Mouse (Mus musculus) liver, postnatal 0 days (tissue): ENCODE measurements at regions not wholly inside any gene's neighbourhood (a gene's known extent, or its start where the extent isn't known, plus 50 kb on each side); places are given as distances from the start of the nearest gene placed in this dataset.

Experiments used
- ATAC-seq: fragments of 200-750 bp; cut with Nextera tagmentation; 2 replicates; pipeline ENCODE4 v1.8.0; 2017; ENCODE audit warnings: mild to moderate bottlenecking, moderate library complexity
- DNase-seq: peaks from one replicate; pipeline ENCODE4 v3.0.0-alpha.2; 2016
- H3K27ac ChIP-seq: fragments of 300-500 bp; sonication (generic); 2 replicates; pipeline ENCODE4 v1.5.1; 2014; ENCODE audit warnings: antibody characterized with exemption, moderate library complexity, mild to moderate bottlenecking, low read depth
- H3K27me3 ChIP-seq: fragments of 300-500 bp; sonication (generic); 2 replicates; pipeline ENCODE4 v1.6.1; 2014; ENCODE audit warnings: low read length, control low read depth, mixed read lengths; ENCODE audit not compliant: insufficient read depth
- H3K36me3 ChIP-seq: fragments of 300-500 bp; sonication (generic); replicated peaks from 2 replicates; pipeline ENCODE4 v1.6.1; 2014; ENCODE audit warnings: mild to moderate bottlenecking, control low read depth, low read length, moderate library complexity, mixed read lengths; ENCODE audit not compliant: insufficient read depth
- H3K4me1 ChIP-seq: fragments of 300-500 bp; sonication (generic); 2 replicates; pipeline ENCODE4 v1.6.1; 2014; ENCODE audit warnings: antibody characterized with exemption, mild to moderate bottlenecking, control low read depth; ENCODE audit not compliant: insufficient read depth
- H3K4me2 ChIP-seq: fragments of 300-500 bp; sonication (generic); 2 replicates; pipeline ENCODE4 v1.6.1; 2014; ENCODE audit warnings: low read depth, mild to moderate bottlenecking, low read length, moderate library complexity, mixed read lengths
- H3K4me3 ChIP-seq: fragments of 300-500 bp; sonication (generic); 2 replicates; pipeline ENCODE4 v1.5.1; 2014; ENCODE audit warnings: low read depth, low read length
- H3K9ac ChIP-seq: fragments of 300-500 bp; sonication (generic); replicated peaks from 2 replicates; pipeline ENCODE4 v1.6.1; 2014; ENCODE audit warnings: mild to moderate bottlenecking, moderate library complexity
- H3K9me3 ChIP-seq: fragments of 300-500 bp; sonication (generic); 2 replicates; pipeline ENCODE4 v1.6.1; 2016; ENCODE audit warnings: mild to moderate bottlenecking, control low read depth, low read length, mixed read lengths
- CTCF ChIP-seq: sonication (generic); IDR thresholded peaks from 2 replicates; pipeline ENCODE4 v1.5.1; 2016; ENCODE audit warnings: antibody characterized with exemption, low read depth
- EP300 ChIP-seq: IDR thresholded peaks from 2 replicates; pipeline ENCODE4 v1.6.1; 2016; ENCODE audit warnings: antibody characterized with exemption, low read depth, mild to moderate bottlenecking
- WGBS: fragments of 180-500 bp; shearing (Covaris S2); extraction: QIAGEN DNeasy Blood & Tissue Kit; methylation state at CpG from one replicate; pipeline ENCODE4 v1.1.7; 2014; ENCODE audit not compliant: insufficient replicate concordance; 5-methylcytosine and 5-hydroxymethylcytosine counted together

DNA sequence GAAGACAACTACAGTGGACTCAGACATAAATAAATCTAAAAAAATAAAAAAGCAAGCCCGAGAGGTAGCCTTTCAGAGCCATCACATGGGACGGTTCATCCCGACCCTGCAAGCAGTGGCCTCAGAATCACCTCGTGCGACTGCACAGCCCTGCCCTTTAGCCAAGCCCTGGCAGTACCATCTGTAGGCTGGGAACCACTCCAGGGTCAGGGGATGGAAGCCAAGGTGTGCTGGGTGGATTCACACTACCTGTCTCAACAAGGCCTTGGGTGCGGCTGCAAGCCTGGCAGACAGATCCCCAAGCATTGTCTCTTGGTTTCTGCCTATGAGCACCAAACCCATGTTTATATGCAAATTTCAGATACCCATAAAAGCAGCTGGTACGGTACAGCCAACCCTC, 115.3 kb upstream of the A530016L24Rik start:
- TF ChIP-seq EP300 (no peak), CTCF (no peak)
- H3K36me3 ChIP-seq = no peaks in the 10 kb centered on the region
- no peaks in the 10 kb centered on the region for H3K9me3 ChIP-seq
- H3K9ac ChIP-seq = no peak overlapping the region
- no peak overlapping the region for H3K27ac ChIP-seq
- H3K4me1 ChIP-seq = no peaks in the 10 kb centered on the region
- ATAC-seq = no peak
- DNase-seq = no peak
- H3K4me2 ChIP-seq = no peak overlapping the region
- WGBS = 76% methylated on average over 7 of the region's 7 CpGs
- no peak overlapping the region for H3K4me3 ChIP-seq
- no peaks in the 10 kb centered on the region for H3K27me3 ChIP-seq

DNA sequence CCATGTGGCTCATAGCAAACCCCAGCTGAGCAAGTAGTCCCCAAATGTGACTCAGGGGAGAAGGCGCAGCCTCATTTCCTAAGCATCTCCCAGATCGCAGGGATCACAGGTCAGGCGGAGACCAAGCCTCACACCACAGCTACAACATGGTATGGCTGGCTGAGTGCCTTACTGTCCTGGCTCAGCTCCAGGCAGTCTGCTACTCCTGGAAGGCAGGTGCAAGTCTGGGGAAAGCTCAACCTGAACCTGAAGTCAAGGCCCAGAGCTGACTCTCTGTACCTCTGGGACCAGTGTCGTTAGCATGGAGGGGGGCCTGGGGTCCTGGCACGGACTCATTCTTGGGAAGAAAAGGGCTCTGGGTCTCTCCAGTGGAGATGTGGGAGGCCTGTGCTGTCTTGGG, 113.0 kb upstream of the A530016L24Rik start:
- DNase-seq (no peak), ATAC-seq (no peak)
- H3K27me3 ChIP-seq = no peaks in the 10 kb centered on the region
- H3K4me2 ChIP-seq = no peak overlapping the region
- no peaks in the 10 kb centered on the region for H3K9me3 ChIP-seq
- no peaks in the 10 kb centered on the region for H3K36me3 ChIP-seq
- no peaks in the 10 kb centered on the region for H3K4me1 ChIP-seq
- no peak overlapping the region for H3K27ac ChIP-seq
- no peak overlapping the region for H3K4me3 ChIP-seq
- H3K9ac ChIP-seq = no peak overlapping the region
- WGBS = 83% methylated on average over 5 of the region's 5 CpGs
- TF ChIP-seq EP300 (no peak), CTCF (no peak)

DNA sequence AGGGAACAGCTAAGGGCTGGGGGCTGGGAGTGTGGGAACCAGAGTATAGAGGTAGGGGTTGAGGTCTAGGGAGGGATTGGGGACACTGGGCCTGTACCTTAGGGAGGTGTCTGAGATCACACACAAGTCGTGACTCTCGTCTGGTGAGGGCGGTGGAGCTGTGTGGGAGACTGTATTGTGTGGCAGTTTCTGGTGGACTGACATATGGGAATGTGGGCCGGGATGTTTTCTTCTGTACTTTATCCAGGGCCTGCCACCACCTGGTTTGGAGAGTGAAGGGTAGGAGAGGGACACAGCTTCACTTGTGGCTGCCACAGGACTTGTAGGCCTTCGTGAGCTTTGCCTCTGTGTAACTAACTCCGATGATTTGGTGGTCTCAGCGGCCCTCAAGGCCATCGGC, 112.5 kb upstream of the A530016L24Rik start:
- DNase-seq (no peak), ATAC-seq (no peak)
- no peak overlapping the region for H3K9ac ChIP-seq
- no peak for TF ChIP-seq CTCF
- TF ChIP-seq EP300 = no peak
- no peak overlapping the region for H3K4me2 ChIP-seq
- H3K36me3 ChIP-seq = no peaks in the 10 kb centered on the region
- no peak overlapping the region for H3K4me3 ChIP-seq
- H3K27me3 ChIP-seq = no peaks in the 10 kb centered on the region
- H3K4me1 ChIP-seq = no peaks in the 10 kb centered on the region
- no peak overlapping the region for H3K27ac ChIP-seq
- no peaks in the 10 kb centered on the region for H3K9me3 ChIP-seq
- WGBS = 60% methylated on average over 8 of the region's 8 CpGs

DNA sequence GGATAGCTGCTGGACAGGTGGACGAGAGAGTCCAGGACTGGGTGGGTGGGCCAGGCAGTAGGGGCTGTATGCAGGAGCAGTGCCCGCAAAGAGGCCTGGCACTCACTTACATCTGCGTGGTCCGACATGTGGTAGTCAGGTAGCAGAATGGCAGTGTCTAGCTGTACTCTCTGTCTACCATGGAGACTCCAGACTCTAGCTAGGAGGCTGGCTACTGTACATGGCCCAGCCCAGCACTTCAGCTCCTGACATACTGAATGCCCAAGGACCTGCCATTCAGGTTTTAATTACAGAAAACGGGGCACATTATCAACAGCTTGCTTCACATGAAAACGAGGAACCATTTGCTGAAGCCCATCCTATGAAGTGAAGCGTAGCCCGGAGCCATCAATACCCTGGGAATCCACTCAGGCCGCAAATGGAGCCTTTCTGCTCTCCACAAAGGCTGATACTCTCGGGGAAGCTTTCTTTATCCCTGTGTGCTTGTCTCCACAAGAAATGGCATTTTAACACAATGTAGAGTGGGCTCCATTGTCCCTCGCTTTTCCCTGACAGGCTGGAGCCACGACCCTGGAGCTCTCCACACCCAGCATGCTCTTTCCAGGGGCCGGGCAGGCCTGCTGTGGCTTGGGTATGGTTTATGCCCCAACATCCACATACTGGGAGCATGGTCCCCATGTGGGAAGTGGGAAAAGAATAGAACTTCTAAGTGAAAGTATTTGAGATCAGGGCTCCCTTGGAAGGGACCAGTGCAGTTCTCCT, 110.6 kb upstream of the A530016L24Rik start:
- Histone ChIP-seq H3K9me3 (no peaks in the 10 kb centered on the region), H3K9ac (no peak overlapping the region), H3K27ac (no peak overlapping the region), H3K36me3 (no peaks in the 10 kb centered on the region), H3K4me2 (no peak overlapping the region), H3K4me3 (no peak overlapping the region), H3K27me3 (no peaks in the 10 kb centered on the region), H3K4me1 (no peaks in the 10 kb centered on the region)
- TF ChIP-seq CTCF (no peak), EP300 (no peak)
- no peak for DNase-seq
- WGBS = 76% methylated on average over 13 of the region's 13 CpGs
- no peak for ATAC-seq

DNA sequence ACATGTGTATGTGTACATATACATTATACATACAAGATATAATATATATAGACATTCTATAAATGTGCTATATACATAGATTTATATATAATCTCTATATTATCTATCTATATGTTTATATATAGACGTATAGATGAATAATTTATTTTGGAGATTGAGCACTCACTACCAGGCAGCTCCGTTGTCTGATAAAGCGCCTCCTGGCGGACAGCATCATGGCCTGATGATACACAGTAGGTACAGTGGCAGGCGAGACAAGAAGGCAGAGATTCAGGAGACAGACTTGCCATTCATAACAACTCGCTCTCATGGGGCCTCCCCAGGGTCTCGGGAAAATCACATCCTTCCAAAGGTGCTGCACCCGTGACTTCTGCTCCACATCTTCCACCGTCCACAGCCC, 101.4 kb upstream of the A530016L24Rik start:
- H3K27me3 ChIP-seq = 0 out of 2 replicates have a peak, but pooled peaks cover 3% of the 10 kb centered on the region
- H3K9me3 ChIP-seq = no peaks in the 10 kb centered on the region
- ATAC-seq (no peak), DNase-seq (no peak)
- H3K27ac ChIP-seq = no peak overlapping the region
- 69% methylated on average over 9 of the region's 9 CpGs for WGBS
- no peaks in the 10 kb centered on the region for H3K4me1 ChIP-seq
- H3K36me3 ChIP-seq = no peaks in the 10 kb centered on the region
- no peak overlapping the region for H3K4me3 ChIP-seq
- no peak overlapping the region for H3K9ac ChIP-seq
- no peak overlapping the region for H3K4me2 ChIP-seq
- TF ChIP-seq CTCF (0 out of 2 replicates have a peak, but pooled peaks have one; percentile 12), EP300 (no peak)

DNA sequence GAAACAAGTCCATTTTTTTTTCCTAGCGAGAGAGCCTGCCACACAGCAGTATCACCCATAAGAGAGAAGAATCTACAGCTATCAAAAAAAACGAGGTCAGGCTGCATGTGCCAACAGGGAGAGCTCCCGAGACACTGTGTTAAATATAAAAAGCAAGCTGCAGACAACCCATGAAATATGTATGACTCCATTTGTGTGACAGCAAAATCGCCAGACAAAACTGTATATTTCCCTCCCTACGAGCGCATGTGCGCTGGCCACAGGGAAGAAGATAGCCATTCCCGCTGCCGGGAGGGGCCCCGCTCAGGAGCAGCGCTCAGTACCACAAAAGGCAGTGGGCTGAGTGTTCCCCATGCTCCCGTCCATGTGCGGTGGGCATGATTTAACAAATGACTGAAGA, 93.3 kb upstream of the A530016L24Rik start:
- Histone ChIP-seq H3K27me3 (no peaks in the 10 kb centered on the region), H3K9me3 (no peaks in the 10 kb centered on the region), H3K9ac (no peak overlapping the region), H3K27ac (no peak overlapping the region), H3K4me1 (no peaks in the 10 kb centered on the region), H3K36me3 (no peaks in the 10 kb centered on the region), H3K4me2 (no peak overlapping the region), H3K4me3 (no peak overlapping the region)
- no peak for ATAC-seq
- TF ChIP-seq CTCF = no peak
- TF ChIP-seq EP300 = no peak
- WGBS = 73% methylated on average over 13 of the region's 13 CpGs
- no peak for DNase-seq
